Mouse (Mus musculus) olfactory bulb, adult 2 months (tissue): ENCODE data around the gene Ccn6.

Experiments
- CTCF ChIP-seq: fragments of 200-500 bp; IDR thresholded peaks from 2 replicates; pipeline ENCODE4 v1.5.1; 2012; ENCODE audit warnings: low read depth, mild to moderate bottlenecking, low read length, moderate library complexity; ENCODE audit not compliant: insufficient read depth
- POLR2A ChIP-seq: fragments of 200-500 bp; IDR thresholded peaks from 2 replicates; pipeline ENCODE4 v1.6.1; 2012; ENCODE audit warnings: mild to moderate bottlenecking, low read depth, low read length, moderate library complexity; ENCODE audit not compliant: insufficient read depth

DNA sequence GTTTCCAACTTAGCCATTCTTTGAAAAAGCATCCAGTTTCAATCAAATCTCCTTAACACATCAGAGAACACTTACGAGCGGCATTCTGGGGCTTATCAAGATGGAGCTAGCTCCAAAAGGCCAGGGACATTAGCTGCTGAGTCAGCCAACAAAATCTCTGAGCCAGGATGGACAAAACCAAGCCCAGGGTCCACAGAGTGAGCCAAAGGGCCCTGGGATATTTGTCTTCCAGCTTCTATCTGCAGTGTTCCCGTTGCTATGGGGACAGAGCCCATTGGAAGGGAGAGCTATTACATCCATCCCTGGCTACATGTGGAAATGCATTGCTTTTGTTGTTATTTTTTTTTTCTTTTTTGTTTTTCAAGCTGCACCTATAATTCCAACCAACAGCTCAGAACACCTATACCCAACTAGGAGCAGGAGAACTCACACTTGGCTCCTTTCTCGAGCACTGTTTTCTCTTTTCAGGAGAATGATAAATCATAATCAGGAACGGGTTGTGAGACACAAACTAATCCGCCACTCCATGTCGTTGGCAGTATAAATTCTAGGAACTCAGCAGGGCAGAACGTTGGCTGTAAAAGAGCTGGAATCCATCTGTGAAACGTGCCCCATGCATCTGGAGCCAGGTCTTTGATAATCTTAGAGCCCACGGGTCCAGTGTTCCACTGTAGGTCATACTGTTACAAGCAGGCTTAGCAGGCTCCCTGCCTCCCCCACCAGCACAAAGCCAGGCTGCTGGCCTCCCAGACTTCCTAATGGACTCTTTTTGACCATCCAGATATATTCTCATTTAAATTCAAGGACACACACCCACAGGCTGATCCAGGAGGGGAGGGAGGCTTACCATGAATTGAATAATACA is 45.8 kb upstream of the Ccn6 start:
- TF ChIP-seq CTCF (no peak), POLR2A (no peak)
